Mouse (Mus musculus): ENCODE data around the gene Katnbl1.

Katnbl1 gene

DNA sequence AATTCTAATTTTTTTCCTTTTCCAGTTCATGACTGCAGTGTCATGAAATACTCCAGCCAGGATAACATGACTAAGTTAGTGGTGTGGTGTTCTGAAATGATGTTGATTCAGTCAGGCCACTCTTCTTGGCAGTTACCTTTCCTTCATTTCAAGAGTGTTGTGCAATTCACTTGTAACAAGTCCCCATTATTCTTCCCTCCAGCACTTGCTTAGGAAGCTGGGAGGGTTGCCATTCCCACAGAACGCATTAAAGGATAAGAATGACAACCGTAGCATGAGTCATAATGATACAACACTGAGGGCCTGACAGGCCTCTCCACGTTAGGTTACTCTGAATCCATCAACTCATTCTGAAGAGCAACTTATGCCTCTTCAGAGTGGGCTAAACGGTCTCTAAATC is 5.9 kb upstream of the Katnbl1 start:
- no peak for TF ChIP-seq GATA4 (IDR thresholded peaks at IDR 0.05; ENCODE audit: insufficient replicate concordance, low read length)

DNA sequence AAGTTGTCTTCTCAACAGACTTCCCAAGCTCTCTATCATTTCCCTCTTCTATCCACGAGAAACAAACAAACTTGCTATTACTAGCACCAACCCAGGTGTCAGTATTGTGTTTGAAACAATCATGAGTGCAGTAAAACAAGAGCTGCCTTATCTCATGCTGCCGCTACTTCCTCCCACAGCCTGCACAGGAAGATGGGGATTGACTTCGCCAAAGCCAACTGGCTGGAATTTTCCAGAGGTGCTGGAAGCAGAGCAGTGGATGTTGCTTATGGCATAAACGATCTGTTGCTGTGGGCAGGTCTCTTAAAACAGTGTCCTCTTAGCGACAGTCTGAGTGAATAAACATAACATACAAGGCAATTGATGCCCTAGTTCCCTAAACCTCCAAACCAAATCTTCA is 4.4 kb upstream of the Katnbl1 start:
- TF ChIP-seq GATA4 (IDR thresholded peaks at IDR 0.05; ENCODE audit: insufficient replicate concordance, low read length): no peak

DNA sequence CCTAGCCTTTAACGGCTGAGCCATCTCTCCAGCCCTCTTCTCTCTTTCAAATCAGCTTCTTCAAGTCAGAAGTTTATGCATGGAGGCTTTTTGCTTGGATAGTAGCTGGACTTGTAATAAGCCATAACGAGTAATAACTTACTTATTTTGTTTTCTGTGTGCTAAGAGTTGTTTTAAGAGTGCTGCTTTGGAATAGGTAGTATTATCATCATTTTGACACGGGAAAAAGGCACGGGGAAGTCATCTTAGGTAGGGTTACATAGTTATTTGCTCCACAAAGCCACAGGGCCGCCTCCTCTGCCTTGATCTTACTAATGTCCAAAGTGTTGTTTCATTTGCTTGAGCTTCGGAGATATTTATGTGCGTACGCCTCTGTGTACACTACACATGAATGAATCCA is 1.1 kb downstream of the Katnbl1 start:
- TF ChIP-seq GATA4 (IDR thresholded peaks at IDR 0.05; ENCODE audit: insufficient replicate concordance, low read length): no peak

DNA sequence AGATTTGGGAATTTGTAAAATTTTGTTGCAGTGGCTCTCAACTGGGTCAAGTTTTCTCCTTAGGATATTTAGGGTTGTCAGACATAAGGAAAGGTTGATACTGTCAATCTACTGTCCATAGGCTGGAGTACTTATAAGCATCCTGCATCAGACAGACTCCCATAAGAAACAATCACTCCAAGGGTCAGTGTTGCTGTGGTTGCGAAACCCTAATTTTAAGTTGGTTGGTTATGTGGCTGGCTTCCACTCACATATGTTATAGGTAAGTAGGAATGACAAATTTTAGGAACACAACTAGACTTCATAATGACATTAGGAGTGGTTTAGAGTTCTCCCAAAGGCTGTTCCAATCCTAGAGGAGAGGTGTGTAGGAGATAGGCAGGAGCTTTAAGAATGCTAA is 2.2 kb downstream of the Katnbl1 start:
- TF ChIP-seq GATA4 (IDR thresholded peaks at IDR 0.05; ENCODE audit: insufficient replicate concordance, low read length): no peak

DNA sequence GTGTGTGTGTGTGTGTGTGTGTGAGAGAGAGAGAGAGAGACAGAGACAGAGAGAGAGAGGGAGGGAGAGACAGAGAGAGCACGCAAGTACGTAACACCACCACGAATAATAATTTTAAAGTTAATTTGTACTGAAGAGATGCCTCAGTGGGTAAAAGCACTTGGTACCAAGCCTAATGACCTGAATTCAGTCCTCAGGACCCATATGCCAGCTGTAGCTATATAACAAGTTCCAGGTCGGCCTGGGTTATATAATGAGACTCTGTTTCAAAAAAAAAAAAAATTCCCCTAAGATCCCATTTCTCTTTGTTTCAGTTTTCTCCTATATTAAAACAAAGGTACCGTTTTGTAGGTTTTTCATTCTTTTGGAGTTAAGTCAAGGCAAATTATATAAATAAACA is 11.8 kb downstream of the Katnbl1 start:
- no peak for TF ChIP-seq GATA4 (IDR thresholded peaks at IDR 0.05; ENCODE audit: insufficient replicate concordance, low read length)

DNA sequence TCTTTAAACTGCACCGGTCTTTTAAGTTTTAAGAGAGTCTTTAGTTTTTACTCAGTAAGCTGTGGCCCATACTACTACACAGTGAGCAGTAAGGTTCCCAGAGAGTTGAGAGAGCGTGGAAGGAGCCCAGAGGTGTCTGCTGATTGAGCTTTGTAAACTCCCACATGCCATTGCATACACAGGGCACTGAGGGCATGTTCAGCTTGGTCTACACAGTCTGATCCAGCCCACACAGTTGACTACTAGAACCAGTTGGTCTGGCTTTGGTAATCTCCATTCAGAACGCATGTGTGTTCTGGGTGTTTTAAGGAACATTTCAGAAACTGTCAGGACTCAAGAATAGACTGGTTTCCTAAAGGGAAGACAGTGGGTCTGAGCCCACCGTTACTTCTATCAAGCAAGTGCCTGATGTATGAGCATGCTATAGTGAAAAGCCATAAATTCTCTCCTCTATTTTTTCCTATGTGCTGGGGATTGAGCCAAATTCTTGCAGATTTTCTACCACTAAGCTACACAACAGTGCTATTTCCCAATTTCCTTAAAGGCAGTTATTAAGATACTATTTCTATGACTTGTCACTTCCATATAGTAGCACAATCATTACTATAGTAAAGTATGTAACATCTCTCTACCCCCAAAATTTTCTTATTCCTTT is 12.5 kb downstream of the Katnbl1 start:
- no peak for TF ChIP-seq GATA4 (IDR thresholded peaks at IDR 0.05; ENCODE audit: insufficient replicate concordance, low read length)

DNA sequence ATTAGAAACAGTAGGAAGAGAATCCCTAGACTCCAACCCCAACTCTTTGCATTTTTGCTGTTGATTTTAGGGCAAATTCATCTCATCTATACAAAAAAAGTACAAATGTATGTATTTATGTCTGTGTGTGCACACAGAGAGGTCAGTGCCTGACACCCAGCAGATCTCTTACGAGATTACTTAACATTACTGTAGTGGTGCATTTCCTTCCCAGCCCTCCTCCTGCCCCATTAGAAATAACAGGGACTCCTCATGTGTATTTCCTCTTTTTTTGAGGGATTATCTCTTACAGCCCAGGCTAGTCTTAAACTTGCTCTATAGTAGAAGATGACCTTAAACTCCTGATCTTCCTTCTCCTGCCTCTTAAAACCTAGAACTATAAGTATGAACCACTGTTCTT is 13.7 kb downstream of the Katnbl1 start:
- TF ChIP-seq GATA4 (IDR thresholded peaks at IDR 0.05; ENCODE audit: insufficient replicate concordance, low read length): no peak

DNA sequence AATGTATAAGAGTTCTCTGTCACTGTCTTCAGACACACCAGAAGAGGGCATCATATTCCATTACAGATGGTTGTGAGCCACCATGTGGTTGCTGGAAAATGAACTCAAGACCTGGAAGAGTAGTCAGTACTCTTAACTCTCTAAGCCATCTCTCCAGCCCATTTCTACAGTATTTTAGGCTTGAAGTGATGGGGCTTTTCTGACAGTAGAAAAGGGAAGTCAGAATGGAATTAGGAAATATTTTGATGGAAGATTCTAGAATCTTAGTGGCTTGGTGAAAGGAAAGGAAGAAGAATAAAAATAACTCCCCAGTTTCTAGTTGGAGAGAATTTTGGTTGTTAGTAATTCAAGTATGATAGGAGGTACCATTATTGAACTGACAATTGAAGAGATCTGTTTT is 14.9 kb downstream of the Katnbl1 start:
- no peak for TF ChIP-seq GATA4 (IDR thresholded peaks at IDR 0.05; ENCODE audit: insufficient replicate concordance, low read length)

DNA sequence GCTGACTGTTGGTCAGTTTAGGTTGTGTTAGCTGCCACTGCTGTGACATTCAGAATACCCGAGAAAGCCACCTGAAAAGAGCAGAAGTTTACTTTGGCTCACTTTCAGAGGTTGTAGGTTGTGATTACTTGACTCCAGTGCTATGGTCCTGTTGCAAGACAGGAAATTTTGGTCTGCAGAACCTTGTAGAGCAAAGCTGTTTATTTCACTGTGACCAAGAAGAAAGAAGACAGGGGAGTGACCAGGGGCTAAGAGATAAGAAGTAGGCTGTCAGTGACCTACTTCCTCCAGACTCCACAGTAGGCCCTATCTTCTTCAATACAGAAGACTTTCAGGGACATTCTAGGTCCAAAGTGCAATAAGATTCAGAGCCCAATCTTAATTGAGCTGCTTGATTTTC is 17.6 kb downstream of the Katnbl1 start:
- no peak; the same call in 1 of the 2 replicates for TF ChIP-seq GATA4 (IDR thresholded peaks at IDR 0.05; ENCODE audit: insufficient replicate concordance, low read length)

DNA sequence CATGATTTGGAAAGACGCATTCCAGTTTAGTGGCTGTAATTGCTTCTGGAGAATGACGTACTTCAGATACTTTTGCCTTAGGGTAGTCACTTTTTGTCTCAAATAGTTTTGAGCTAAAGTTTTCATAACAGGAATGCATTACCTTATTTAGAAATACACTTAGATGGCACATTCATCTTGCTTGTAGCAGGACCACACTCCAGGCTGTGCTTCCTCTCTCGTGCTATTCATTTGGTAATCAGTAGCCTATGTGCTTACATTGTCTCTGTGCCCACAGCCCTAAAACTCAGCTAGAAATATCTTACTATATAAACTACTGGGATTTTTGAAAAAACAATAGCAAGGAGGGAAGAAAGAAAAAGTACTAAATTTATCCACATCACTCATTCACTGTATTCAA is 28.0 kb downstream of the Katnbl1 start:
- TF ChIP-seq GATA4 (IDR thresholded peaks at IDR 0.05; ENCODE audit: insufficient replicate concordance, low read length): no peak

DNA sequence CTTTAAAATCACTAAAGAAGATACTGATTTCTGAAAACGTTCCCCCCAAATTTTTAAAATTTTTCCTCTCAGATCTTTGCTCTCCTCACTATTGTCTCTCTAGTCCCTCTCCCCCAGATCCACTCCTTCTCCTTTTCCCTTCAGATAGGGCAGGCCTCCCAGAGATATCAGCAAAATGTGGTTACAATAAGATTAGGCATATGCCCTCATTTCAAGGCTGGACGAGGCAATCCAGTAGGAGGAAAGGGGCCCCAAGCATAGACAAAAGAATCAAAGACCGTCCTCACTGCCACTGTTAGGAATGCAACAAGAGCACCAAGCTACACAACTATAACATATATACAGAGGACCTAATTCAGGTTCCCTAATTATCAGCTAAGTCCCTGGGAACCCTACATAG is 46.3 kb downstream of the Katnbl1 start:
- TF ChIP-seq GATA4 (IDR thresholded peaks at IDR 0.05; ENCODE audit: insufficient replicate concordance, low read length): no peak

DNA sequence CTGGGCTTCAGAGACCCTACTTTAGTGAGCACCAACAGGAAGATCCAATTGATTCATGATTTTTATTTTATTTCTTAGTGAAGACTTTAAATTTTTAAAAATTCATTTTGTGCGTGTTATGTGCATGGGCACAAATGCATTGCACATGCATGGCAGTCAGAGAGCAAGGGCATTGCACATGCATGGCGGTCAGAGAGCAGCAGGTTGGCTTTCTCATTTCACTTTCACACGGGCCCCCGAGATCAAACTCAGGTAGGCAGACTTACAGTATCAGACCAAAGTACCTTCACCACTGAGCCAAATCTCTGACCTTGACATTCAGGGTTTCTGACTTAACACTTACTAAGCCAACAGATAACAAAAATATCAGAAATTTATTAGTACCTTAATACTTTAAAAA is 50.7 kb downstream of the Katnbl1 start:
- no peak for TF ChIP-seq GATA4 (IDR thresholded peaks at IDR 0.05; ENCODE audit: insufficient replicate concordance, low read length)

DNA sequence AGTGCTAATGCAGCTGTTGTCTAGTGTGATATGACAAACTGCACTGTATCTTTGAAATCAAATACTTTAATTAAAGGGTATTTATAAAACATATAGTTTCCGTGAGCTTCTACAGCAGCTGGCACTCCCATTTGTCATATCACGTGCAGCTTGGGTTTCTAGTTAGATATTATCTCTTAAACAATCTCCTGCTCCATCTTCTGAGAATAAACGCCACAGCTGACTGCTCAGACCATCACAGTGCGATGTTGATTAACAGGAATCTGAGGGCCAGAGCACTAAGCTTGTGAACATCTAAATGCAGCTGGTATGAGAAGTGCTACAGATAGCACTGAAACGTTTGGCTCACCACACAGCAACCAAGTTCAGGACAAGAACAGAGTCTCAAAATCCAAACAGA is 51.4 kb downstream of the Katnbl1 start:
- TF ChIP-seq GATA4 (IDR thresholded peaks at IDR 0.05; ENCODE audit: insufficient replicate concordance, low read length): no peak

DNA sequence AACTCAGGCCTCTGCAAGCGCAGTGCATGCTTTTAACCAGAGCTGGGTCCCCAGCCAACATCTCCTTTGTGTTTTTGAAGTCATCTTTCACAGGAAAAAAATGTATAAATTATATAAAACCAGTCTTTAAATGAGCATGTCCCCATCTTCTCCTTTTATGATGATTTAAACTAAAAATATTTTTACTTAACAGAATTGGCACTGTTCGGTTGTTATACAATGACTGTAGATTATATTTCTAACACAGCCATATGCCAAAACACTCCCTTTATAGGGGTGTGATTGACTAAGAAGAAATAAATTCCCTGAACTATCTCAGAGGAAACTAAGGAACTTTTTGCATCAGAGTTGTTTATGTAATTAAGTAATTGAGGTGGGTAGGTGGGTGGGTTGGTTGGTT is 53.5 kb downstream of the Katnbl1 start:
- no peak for TF ChIP-seq GATA4 (IDR thresholded peaks at IDR 0.05; ENCODE audit: insufficient replicate concordance, low read length)

DNA sequence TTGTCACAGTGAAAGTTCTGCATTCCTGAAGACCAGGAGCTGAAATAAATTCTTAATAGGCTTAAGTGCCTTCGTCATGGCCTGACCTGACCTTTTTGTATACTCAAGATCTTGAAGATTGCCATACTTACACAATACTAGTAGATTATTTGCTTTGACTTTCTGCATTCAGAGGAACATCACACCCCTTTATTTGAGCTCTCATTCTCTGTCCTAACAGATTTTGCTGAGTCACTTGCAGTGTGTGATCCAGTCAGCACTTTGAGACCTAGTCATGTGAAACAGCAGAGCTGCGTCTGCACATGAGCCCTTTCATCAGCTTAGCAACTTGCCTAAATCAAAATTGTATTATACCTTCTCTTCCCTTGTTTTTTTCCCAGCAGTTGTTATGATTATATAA is 54.3 kb downstream of the Katnbl1 start:
- no peak for TF ChIP-seq GATA4 (IDR thresholded peaks at IDR 0.05; ENCODE audit: insufficient replicate concordance, low read length)

DNA sequence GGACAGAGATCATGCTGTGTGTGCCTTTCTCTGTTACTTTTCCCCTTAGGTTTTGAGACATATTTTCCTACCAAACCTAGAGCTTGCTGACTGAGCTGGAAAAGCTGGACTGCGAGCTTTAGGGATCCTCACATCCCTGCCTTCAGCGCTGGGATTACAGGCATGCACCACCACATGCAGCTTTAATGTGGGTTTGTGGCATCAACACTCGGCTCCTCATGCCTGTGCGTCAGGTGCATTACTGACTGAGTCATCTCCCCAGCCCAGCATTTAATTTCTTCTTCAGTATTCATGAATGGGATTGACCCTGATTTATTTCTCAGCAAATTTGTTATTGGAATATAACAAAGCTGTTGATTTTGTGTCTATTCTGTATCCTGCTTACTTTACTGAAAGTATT is 57.3 kb downstream of the Katnbl1 start:
- no peak for TF ChIP-seq GATA4 (IDR thresholded peaks at IDR 0.05; ENCODE audit: insufficient replicate concordance, low read length)

DNA sequence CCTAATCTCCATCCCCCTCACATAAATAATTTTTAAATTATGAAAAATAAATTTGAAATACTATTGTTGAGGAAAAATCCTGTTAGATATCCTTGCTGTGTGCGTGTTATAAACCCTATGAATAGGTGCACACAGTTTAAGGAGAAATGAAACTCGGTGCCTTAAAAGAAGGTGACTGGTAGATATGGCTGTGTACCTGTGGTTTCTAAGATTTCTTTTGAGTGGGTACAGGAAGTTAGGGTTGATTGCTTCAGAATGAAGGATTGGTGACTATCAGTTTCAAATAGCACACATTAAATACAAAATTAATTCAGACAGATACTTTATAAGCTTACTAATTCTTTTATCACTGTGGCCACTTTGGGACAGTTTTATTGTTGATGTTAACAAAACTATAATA is 58.6 kb downstream of the Katnbl1 start:
- TF ChIP-seq GATA4 (IDR thresholded peaks at IDR 0.05; ENCODE audit: insufficient replicate concordance, low read length): no peak
